In the genomic region with DNA sequence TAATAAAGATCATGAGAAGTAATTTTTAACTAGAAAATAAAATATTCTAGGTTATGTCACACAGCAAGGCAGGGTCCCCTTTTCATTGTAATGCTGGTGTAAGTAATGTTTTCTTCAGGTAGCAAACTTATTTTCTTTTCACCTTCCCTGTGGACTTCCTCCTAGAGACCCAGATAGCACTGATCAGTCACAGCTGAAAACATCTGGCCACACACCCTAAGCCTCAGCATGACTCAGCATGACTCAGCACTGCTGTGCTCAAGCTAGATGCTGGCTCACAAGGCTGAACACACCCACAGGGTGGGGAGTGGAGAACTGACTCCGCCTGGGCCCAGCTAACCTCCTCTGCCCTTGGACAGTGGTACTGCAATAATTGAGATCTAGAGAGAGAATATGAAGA, we compare ENCODE assay signal across 1 mouse cellular context.
TF ChIP-seq lines count a peak whose summit lies in the region.

No protein-coding gene starts in this region.

TF ChIP-seq in MEL, 35 proteins besides CTCF, POLR2A, EP300 and RAD21 (continued from another document):
- TF ChIP-seq CHD1 (IDR thresholded peaks at IDR 0.05; ENCODE audit: low read depth, low read length) (0 out of 2 replicates have a peak, but pooled peaks have one; percentile 69), USF2 (IDR thresholded peaks at IDR 0.05; ENCODE audit: borderline replicate concordance in 1 of 2, insufficient read depth in 1 of 2, low read depth in 1 of 2, low read length in 2 of 2) (no peak), MAFK (IDR thresholded peaks at IDR 0.05; ENCODE audit: borderline replicate concordance, low read depth, low read length) (peak; percentile 98), MYB (IDR thresholded peaks at IDR 0.05; ENCODE audit: low read depth, low read length) (no peak), TBP (IDR thresholded peaks at IDR 0.05; ENCODE audit: low read depth, low read length) (no peak), MYC (IDR thresholded peaks at IDR 0.05; ENCODE audit: low read depth, low read length) (no peak), CHD2 (IDR thresholded peaks at IDR 0.05; ENCODE audit: low read length) (no peak), MAX (IDR thresholded peaks at IDR 0.05; ENCODE audit: low read length) (no peak), ZNF384 (IDR thresholded peaks at IDR 0.05; ENCODE audit: low read depth, low read length) (no peak), GATA1 (IDR thresholded peaks at IDR 0.05; ENCODE audit: low read depth, low read length) (peak; percentile 81), UBTF (IDR thresholded peaks at IDR 0.05; ENCODE audit: borderline replicate concordance, insufficient read depth, low read depth, low read length) (no peak), ZC3H11A (IDR thresholded peaks at IDR 0.05; ENCODE audit: low read depth, low read length) (no peak), ETS1 (IDR thresholded peaks at IDR 0.05; ENCODE audit: low read depth, low read length) (peak; percentile 99), MXI1 (IDR thresholded peaks at IDR 0.05; ENCODE audit: low read depth, low read length) (peak; percentile 34; the same call in 1 of the 2 replicates), POLR2AphosphoS2 (IDR thresholded peaks at IDR 0.05; ENCODE audit: low read length) (no peak), POLR2AphosphoS5 (IDR thresholded peaks at IDR 0.05; ENCODE audit: borderline replicate concordance, low read depth, low read length) (no peak), MAZ (IDR thresholded peaks at IDR 0.05; ENCODE audit: low read depth, low read length) (no peak), GABPA (IDR thresholded peaks at IDR 0.05; ENCODE audit: low read depth, low read length) (peak; percentile 99), TAL1 (IDR thresholded peaks at IDR 0.05; ENCODE audit: low read length) (peak; percentile 79), MEF2A (IDR thresholded peaks at IDR 0.05; ENCODE audit: extremely low read depth, insufficient replicate concordance, low read depth, low read length, poor library complexity, severe bottlenecking) (no peak), NRF1 (IDR thresholded peaks at IDR 0.05; ENCODE audit: insufficient read depth, low read depth, low read length, poor library complexity, severe bottlenecking) (no peak), ELF1 (IDR thresholded peaks at IDR 0.05; ENCODE audit: low read depth, low read length) (no peak), TCF12 (IDR thresholded peaks at IDR 0.05; ENCODE audit: low read depth, low read length) (peak; percentile 80), NELFE (IDR thresholded peaks at IDR 0.05; ENCODE audit: low read depth, low read length) (no peak; the same call in 1 of the 2 replicates), USF1 (IDR thresholded peaks at IDR 0.05; ENCODE audit: low read depth, low read length) (no peak), JUND (IDR thresholded peaks at IDR 0.05; ENCODE audit: low read depth, low read length) (peak; percentile 80; the same call in 1 of the 2 replicates), RCOR1 (IDR thresholded peaks at IDR 0.05; ENCODE audit: low read depth, low read length) (peak; percentile 67), SMC3 (IDR thresholded peaks at IDR 0.05; ENCODE audit: low read depth, low read length) (no peak), ZKSCAN1 (IDR thresholded peaks at IDR 0.05; ENCODE audit: low read depth, low read length) (no peak)
